Mouse (Mus musculus) B cell, adult 67 days (primary cell): Measurements from ENCODE around the gene Gm4871. TPM values are rescaled to one million over a fixed set of nuclear protein-coding genes. Genes with fewer than 3 reads are reported as not detected.

ENCODE experiments used
- total RNA-seq, 2 experiments: library from RNA; stranded (reverse); gene quantifications; 4 replicates each; pipeline ENCODE4 v1.2.4; 2023

Gene Gm4871
- total RNA-seq, result not detected

GRCm38 (mm10) chr5:145032391-145032790 is at the start of gene Gm4871:
Gm4871 (minus strand) TSS chr5:145032754.

GRCm38 (mm10) chr5:145042690-145043089 is 10.1 kb upstream of the Gm4871 start, which contains the start of gene 1700018F24Rik:
1700018F24Rik (plus strand) TSS chr5:145042990.

Other genes with a start within 250 kb of the Gm4871 start
- gene Smurf1, start 66.9 kb downstream of the Gm4871 start, total RNA-seq, result 10 to 100 TPM; 21.5 to 25.2 TPM
- not detected for gene 1700018F24Rik, start 10.2 kb upstream of the Gm4871 start, total RNA-seq
- 10 to 100 TPM; 92.3 to 99.4 TPM for gene Arpc1a, start 51.1 kb upstream of the Gm4871 start, total RNA-seq
- not detected for gene Kpna7, start 51.3 kb upstream of the Gm4871 start, total RNA-seq
- gene Arpc1b, start 81.5 kb upstream of the Gm4871 start, total RNA-seq, result 100 to 1,000 TPM; 496 to 499 TPM
- gene Pdap1, start 107.5 kb upstream of the Gm4871 start, total RNA-seq, result 10 to 100 TPM; 48.3 to 56.8 TPM
- 100 to 1,000 TPM; 196 to 197 TPM for gene Bud31, start 107.6 kb upstream of the Gm4871 start, total RNA-seq
- gene Ptcd1, start 134.4 kb upstream of the Gm4871 start, total RNA-seq, result 10 to 100 TPM; 22.1 to 23.9 TPM
- gene Cpsf4, start 134.5 kb upstream of the Gm4871 start, total RNA-seq, result 10 to 100 TPM; 41.5 to 43.8 TPM
- 100 to 1,000 TPM; 114 to 135 TPM for gene Atp5j2, start 159.3 kb upstream of the Gm4871 start, total RNA-seq
- 10 to 100 TPM; 34.9 TPM for gene Zkscan14, start 169.1 kb upstream of the Gm4871 start, total RNA-seq
- 1 to 10 TPM; 9.5 to 9.9 TPM for gene Zkscan5, start 171.8 kb upstream of the Gm4871 start, total RNA-seq
- gene Zfp655, start 199.0 kb upstream of the Gm4871 start, total RNA-seq, result 10 to 100 TPM; 68.3 to 74.0 TPM
- gene Zscan25, start 247.7 kb upstream of the Gm4871 start, total RNA-seq, result 10 to 100 TPM; 29.1 to 31.5 TPM